Mouse (Mus musculus) natural killer cell, adult 2 months (primary cell): ENCODE measurements at regions not wholly inside any gene's neighbourhood (a gene's known extent, or its start where the extent isn't known, plus 50 kb on each side); places are given as distances from the start of the nearest gene placed in this dataset.

Source experiments
- DNase-seq, 2 experiments: peaks; one replicate each; pipeline ENCODE4 v3.0.0; 2022; ENCODE audit warnings: low spot score in 2 of 2

GRCm38 (mm10) chr12:70752911-70753290 lies 72.4 kb upstream of the Frmd6 start:
- no peak for DNase-seq

- no peak for DNase-seq
These were observed 71.9 kb upstream of the Frmd6 start for GRCm38 (mm10) chr12:70753458-70753857.

- DNase-seq = no peak
These were observed 67.2 kb upstream of the Frmd6 start for GRCm38 (mm10) chr12:70758080-70758479.

GRCm38 (mm10) chr12:70763542-70763941 lies 61.8 kb upstream of the Frmd6 start:
- no peak for DNase-seq

- DNase-seq = no peak
These were observed 59.0 kb upstream of the Frmd6 start for GRCm38 (mm10) chr12:70766319-70766718.

GRCm38 (mm10) chr12:70767959-70768358 lies 57.4 kb upstream of the Frmd6 start:
- peak in 1 of 2 experiments; percentile 15 for DNase-seq

- no peak for DNase-seq
These were observed 56.6 kb upstream of the Frmd6 start for GRCm38 (mm10) chr12:70768745-70769144.

GRCm38 (mm10) chr12:70769538-70770176 lies 55.7 kb upstream of the Frmd6 start:
- no peak for DNase-seq

GRCm38 (mm10) chr12:70774006-70774405 lies 51.3 kb upstream of the Frmd6 start:
- no peak for DNase-seq

GRCm38 (mm10) chr12:70774816-70775591 lies 50.3 kb upstream of the Frmd6 start:
- no peak for DNase-seq
